Mouse (Mus musculus): ENCODE measurements at regions not wholly inside any gene's neighbourhood (a gene's known extent, or its start where the extent isn't known, plus 50 kb on each side); places are given as distances from the start of the nearest gene placed in this dataset.

DNA sequence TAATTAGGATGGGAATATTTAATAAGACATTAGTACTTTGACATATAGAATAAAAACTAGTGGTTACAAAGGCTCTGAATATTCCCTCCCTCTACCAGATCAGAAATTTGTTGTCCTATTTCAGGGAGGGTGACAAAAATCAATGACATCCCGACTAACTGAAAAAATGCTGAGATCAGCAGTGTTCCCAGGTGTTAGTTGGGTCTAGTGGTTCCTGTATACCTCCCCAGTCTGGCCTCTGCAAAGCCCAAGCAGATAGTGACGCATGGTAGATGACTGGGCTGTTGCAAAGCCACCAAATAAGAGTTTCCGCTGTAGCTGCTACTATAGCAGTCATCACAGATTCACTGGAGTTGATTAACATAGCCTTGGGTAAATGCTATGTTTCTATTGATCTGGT, 59.9 kb upstream of the Gm4791 start:
- DNase-seq (ENCODE audit: extremely low read depth, insufficient read length, low spot score) = no peak

DNA sequence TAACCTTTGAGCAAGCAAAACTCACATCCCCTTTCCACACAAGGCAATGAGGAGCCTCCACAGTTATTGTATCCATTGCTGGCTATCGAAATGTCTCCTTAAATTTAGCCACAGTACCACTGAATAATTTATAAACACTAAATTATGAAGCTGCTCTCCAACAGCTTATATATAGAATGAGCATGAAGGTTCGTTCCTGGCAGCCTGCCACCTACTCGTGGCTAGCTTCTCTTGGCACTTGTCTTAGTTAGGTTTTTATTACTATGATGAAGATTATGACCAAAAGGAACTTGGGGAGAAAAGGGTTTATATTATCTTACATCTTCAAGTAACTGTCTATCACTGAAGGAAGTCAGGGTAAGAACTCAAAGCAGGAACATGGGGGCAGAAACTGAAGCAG, 72.9 kb upstream of the Gm4791 start:
- DNase-seq (ENCODE audit: extremely low read depth, insufficient read length, low spot score) = no peak

DNA sequence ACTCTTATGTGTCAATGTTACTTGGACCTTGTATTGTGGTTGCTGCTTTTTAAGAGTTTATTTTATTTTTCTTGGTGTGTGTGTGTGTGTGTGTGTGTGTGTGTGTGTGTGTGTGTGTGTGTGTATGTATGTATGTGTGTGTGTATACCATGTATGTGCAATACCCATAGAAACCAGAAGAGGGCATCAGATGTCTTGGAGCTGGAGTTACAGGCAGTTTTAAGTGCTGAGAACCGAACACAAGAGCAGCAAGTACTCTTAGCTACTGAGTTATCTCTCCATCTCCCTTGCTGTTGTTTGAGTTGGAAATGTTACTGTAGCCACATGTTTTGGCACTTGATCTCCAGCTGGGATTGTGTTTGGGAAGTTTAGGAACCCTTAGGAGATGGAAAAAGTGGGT, 78.5 kb upstream of the Gm4791 start:
- no peak for DNase-seq (ENCODE audit: extremely low read depth, insufficient read length, low spot score)

DNA sequence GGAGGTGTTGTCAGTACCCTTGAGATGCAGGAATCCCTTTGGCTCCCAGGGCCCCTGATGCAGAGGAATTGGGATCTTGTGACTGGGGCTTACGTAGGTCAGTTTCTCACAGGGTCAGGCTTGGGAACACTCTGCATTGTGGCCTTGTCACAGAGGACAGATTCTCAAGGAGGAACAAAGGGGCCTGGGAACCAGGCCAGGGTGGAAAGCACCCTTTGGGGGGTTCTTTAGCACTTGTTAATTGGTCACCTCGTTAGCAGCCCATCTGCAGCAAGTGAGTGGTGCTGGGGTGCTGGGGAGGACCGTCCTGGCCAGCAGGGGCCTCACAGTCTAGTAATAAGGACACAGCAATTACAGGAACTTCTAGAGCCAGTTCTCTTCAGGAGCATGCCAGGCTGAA, 85.3 kb upstream of the Gm4791 start:
- no peak for DNase-seq (ENCODE audit: extremely low read depth, insufficient read length, low spot score)

DNA sequence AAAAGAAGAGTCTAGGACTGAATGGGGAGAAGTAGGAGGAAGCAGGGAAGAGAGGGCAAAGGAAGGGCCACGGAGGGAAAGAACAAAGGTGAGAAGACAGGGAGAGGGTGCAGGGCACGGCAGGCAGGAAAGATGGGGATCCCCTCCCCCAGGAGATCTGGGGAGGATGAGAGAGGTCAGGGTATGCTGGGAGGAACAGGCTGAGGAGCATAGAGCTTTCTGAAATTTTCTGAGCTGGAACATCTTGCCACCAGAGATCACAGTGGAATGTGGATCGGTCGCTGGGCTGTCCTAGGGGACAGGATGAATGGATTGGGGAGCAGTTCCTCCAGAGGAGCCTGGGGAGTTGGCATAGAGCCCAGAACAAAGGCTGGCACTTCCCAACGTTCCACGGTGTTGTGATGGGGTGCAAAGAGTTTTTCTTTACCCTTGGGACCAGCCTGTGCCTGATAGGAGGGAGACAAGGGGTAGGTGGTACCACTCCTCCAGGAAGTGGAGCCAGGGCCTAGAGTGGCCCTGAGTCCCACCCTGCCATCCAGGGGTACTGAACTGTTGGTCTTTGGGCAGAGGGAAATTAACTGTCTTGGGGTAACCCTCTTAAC, 89.0 kb upstream of the Gm4791 start:
- no peak for DNase-seq (ENCODE audit: extremely low read depth, insufficient read length, low spot score)

DNA sequence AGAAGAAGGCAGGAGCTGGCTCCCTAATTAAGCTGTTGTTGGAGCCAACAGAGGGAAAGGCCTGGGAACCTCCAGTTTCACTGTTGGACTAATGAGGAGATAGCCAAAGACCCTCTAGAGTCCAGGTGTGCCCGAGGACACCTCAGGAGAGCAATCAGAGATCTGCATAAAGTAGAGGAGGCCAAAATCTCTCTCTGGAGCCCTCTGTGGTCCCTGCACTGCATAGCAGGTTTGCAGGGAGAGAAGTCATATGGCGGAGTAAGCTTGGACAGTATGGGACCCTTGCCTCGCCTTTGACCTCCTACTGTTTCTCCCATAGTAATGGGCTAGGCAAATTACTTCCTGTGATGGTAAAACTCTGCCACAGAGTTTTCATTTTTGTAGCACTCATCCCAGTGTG, 93.5 kb upstream of the Gm4791 start:
- DNase-seq (ENCODE audit: extremely low read depth, insufficient read length, low spot score) = no peak

DNA sequence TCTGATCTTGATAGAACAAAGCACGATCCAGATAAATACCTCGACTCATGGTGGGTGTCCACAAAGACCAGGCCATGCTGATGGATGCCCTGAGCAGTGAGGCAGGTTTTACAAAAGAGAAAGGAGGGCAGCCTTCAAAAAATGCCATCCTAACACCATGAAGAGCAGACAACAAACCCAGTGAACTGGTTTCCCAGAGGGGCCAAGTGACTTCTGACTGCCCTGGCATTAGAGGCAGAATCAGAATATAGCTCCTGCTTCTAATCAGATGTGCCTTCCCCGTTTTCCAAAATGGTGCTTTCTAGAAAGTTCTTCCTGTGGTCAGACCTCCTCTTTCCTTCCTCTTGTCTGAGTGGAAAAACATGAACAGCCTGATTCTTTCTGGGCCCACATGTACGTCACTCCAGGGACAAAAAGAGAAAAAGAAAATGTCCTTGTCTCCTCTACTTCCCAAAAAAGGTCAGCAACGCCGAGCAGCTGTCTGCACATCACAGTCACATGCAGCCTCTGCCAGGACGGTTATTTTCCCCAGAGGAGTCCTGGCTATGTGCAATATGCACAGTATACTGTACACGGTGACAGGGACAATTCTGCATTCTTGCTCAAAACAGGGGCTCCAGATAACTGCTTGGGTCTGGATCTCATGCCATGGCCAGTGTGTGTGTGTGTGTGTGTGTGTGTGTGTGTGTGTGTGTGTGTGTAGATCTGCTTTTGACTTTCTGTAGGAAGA, 94.9 kb upstream of the Gm4791 start:
- no peak for DNase-seq (ENCODE audit: extremely low read depth, insufficient read length, low spot score)

DNA sequence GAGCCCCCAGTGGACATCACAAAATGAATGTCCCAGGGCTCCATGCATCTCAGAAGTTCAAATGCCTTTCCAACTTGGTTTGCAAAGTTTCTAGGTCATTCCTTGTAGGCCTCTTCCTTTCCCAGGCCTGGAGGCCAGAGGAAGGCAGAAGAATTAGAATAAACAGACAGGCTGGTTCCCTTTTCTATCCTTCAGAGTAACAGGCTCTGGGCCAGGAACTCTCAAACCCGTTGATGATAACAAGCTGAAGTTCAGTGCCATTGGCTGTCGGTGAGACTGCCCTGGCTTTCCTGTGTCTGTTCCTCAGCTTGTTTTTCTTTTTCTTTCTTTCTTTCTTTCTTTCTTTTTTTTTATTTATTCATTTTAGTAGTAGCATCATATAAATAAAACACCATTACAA, 99.3 kb upstream of the Gm4791 start:
- no peak for DNase-seq (ENCODE audit: extremely low read depth, insufficient read length, low spot score)

DNA sequence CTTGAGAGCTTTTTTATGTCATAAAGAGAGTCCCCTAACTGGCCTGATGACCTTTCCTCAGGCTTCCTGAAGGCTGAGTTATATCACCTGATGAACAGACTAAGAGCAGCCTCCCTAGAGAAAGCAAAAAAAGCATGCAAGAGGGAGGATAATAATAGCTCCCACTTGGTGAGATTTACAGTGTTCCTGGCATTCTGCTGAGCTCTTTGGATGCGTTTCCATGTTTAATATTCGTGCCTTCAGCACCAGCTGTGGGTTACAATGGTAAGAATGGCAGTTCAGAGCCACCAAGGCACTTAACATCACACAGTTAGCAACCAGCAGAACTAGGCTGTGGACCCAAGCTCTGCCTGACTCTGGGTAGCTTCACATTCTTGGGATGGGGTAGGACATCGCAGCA, 100.4 kb upstream of the Gm4791 start:
- DNase-seq (ENCODE audit: extremely low read depth, insufficient read length, low spot score) = no peak

DNA sequence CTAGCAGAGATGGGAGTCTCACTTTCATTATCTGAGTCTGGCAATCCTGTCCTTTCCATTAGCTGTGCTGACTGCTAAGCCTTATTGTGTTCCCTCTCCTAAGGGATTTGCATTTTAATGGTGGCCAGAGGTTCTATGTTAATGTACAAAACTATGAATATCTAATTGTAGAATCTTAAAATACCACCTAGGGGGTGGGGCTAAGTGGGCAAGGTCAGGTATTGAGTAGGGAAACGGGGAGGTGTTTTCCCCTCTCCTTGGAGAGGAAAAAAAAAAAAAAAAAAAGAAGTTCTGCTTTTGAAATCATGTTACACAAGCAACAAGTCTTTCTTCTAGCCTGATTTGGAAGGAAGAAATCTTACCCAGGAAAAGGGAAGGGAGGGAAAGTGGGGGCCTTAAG, 106.7 kb upstream of the Gm4791 start:
- no peak for DNase-seq (ENCODE audit: extremely low read depth, insufficient read length, low spot score)

DNA sequence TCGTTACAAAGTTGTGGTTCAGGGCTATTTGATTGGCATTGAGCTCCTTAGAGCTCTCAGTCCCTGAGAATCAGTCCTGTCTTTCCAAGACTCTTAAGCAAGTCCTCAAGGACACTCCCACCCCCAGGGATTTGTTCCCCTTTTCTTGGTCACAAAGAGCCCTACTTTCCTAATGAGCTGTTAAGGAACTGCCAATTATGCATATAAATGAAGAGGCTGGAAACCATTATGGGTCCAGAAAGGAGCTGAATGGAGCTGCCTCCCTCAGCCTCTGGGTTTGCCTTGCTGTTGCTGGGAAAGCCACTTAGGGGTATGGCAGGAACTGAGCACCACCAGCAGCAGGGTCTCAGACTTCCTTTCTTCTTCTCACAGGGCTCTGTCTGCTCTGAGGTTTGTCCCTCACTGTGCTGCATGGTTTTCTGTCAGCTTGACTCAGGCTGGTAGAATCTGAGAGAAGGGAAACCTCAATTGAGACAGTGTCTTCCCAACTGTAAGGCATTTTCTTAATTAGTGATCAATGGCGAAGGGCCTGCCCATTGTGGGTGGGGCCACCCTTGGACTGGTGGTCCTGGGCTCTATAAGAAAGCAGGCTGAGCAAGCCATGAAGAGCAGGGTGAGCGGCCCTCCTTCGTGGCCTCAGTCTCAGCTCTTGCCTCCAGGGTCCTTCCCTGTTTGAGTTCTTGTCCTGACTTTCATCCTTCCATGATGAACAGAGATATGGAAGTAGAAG, 108.4 kb upstream of the Gm4791 start:
- DNase-seq (ENCODE audit: extremely low read depth, insufficient read length, low spot score) = no peak

DNA sequence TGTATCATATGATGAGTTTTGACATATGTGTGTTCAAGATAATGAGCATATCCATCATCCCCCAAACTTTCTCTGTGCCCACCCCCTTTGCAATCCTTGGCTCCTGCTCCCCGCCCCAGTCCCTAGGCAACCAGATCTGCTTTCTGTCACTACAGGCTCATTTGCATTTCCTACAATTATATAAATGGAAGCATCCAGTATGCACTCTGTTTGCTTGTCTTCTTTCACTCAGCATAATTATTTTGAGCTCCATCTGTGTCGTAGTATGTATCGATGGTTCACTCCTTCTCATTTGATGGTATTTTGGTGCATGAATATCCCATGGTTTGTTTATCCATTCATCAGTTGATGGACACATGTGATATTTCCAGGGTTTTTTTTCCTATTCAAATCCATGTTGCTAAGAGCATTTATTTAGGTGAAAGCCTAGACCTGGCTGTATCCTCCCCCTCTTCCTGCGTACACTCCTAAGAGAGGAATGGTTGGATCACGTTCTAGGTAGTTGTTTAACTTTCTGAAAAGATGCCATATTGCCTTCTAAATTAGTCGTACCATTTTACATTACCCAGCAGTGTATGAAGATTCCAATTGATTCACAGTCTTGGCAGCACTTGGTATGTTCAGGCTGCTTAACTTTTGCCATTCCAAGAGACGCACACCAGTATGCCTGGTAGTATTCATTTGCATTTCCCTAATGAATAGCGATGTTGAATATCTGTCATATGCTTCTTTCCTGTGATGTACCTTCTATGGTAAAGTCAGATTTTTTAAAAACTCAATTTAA, 127.1 kb upstream of the Gm4791 start:
- no peak for DNase-seq (ENCODE audit: extremely low read depth, insufficient read length, low spot score)

DNA sequence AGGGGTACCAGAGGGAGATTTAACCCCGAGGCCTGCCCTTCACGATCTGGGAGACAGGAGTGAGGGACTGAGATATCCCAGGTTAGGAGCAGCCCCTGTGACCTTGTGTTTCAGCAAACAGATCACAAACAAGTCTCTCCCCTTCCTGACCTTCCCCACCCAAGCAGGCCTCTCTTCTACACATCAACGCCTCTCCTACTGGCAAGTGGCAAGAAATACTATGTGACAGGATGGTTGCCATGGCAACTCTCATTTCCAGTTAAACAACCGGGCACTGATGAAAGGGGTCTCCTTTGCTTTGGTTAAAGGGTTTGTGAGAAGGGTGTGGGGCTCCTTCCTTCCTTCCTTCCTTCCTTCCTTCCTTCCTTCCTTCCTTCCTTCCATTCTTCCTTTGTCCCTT, 134.6 kb upstream of the Gm4791 start:
- no peak for DNase-seq (ENCODE audit: extremely low read depth, insufficient read length, low spot score)

DNA sequence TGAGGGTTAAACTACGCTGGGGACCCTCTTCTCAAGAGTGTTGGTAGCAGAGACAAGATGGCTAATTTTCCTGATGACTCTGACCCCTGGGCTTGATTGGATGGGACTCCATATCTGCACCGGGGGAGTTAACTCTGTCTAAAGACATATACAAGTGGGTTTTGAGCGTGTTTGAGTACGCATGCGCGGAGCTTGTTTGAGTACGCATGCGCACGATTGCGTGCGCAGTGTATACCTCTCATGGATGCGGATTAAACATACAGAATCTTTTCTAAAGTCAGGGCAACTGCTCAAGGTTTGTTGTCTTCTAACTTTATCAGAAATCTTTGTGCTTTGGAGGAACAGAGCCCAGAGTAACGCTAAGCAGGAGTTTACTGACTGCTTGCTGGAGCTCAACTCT, 146.8 kb upstream of the Gm4791 start:
- no peak for DNase-seq (ENCODE audit: extremely low read depth, insufficient read length, low spot score)

DNA sequence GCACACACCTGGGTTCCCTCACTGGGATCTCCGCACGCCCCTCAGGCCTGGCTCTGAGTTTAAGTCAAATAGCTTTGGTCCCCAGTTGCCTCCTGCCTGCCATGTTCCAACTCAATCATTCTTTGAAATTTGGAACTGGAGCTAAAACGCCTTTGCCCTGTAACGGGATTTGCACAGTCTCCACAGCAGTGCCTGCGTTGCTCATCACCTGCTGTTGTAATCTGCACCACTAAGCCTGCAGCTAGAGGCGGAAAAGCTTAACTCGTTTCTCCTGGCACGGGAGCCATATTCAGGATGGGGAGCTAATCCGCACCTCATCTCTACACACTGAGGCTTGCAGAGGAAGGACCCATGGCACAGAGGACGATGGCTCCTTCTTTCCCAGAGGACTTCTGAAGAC, 147.2 kb upstream of the Gm4791 start:
- no peak for DNase-seq (ENCODE audit: extremely low read depth, insufficient read length, low spot score)

DNA sequence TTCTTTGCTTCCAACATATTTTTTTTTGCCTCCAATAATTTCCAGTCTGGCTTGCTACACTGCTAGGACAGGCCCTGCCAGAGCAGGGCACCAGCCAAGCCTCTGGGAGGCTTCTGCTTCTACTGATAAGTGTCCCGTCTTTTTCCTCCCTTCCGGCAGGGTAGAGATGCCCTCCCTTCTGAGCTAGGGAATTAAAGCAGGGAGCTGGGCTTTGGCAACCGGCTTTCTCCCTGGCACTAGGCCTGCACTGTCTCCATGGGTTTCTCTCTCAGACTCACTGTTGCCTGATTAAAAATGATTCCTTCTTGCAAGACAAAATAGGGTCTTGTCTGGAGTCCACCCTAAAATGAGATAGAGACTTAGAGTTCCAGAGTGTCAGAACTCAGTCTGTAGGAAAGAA, 153.3 kb upstream of the Gm4791 start:
- DNase-seq (ENCODE audit: extremely low read depth, insufficient read length, low spot score) = no peak

DNA sequence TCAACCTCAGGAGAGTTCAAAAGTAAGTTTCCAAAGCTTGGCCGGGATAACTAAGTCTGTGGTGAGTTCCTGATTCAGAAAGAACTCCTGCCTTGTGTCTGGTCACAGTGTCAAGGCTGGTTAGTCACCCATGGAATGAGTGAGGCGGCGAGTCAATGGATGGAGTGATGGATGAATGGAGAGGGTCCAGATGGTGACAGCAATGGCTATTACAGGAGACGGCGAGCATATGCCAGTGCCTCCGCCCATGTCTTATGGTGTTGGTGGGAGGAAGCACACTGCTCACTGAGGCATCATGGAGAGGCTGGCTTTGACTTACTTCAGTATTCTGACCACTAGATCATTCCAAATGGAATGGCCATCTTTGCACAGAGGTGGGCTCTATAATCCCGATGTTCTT, 154.8 kb upstream of the Gm4791 start:
- DNase-seq (ENCODE audit: extremely low read depth, insufficient read length, low spot score) = no peak

DNA sequence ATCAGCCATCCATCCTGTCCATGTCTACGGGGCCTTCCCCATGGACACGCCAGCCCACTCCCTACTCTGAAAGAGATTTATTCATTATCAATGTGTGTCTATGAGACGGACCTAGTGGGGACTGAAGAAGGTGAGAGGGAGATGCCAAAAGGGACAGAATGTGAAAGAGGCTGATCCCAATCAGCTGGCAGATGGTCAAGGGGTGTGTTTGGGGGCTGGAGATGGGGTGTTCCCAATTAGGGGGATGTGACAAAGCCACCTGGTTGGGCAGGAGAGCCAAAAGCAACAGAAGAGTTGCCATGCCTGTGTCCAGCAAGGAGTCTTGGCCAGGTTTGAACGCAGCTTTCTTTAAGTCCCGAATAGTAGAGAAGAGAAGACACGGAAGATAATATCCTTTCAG, 157.0 kb upstream of the Gm4791 start:
- DNase-seq (ENCODE audit: extremely low read depth, insufficient read length, low spot score) = no peak

DNA sequence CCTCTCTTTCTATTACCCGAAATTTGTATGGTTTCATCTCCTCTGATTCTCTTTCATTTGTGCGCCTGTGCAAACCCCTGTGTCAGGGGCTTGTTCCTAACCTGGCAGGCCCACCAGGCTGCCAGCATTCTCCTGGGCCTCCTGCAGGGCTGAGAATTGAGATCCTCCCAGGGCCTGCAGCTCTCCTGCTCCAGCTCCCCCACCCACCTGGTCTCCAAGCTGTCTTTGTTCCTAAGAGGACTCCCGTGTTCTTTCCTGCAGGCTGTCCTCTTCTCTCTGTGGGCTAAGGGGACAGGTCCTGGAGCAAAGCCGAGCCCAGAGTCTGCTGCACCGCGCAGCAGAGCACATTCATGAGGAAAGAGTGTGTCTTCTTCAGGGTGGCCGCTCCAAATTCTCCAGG, 163.3 kb upstream of the Gm4791 start:
- no peak for DNase-seq (ENCODE audit: extremely low read depth, insufficient read length, low spot score)

DNA sequence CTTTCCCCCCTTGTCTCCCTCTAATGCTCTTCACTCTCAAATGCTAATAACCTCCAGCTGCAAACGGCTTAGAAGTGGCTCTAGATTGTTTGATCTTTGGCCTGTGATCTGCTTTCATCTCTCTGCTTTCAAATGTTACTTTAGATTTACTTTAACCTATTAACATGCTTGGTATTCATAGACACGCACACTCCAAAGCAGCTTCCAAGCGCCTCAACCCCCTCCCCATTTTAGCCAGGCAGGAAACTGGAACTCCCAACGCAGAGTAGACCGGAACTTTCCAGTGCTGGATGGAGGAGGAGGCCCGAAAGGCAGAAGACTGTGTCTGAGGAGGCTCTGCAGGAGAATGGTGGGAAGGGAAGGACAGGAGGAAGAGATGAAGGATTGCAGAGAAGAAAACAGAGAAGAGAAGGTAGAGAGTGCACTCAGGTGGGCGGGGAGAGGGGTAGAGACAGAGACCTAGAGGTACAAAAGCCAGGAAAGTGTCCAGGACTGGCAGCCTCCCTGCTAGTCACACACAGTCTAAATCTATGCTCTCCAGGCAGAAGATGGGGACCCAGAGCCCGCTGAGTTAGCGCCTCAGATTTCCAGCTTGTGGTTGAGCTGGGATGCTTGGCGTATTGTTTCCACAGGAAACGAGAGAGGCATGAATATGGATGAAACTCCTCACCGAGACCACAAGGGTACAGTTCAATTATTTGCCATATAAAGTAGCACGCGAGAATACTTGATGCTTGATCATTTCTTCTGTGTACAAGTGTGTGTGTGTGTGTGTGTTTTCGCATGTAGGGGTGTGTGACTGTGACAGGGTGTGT, 167.6 kb upstream of the Gm4791 start:
- no peak for DNase-seq (ENCODE audit: extremely low read depth, insufficient read length, low spot score)

DNA sequence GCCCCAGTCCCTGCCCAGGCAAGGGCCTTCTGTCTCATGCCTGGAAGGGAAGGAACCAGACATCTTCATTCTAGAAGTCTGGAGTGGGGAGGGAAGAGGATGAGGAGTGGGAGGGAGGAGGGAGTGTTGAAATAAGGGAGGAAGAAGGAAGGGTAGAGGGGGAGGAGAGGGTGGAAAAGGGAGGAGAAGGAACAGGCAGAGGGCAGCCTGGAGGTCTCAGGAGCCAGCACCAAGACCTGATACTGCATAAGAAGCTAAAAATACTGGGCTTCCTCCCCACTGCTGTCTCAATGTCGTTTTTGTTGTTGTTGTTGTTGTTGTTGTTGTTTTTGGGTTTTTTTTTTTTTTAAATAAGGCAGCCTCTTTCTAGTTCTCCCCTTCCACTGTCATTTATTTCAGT, 168.2 kb upstream of the Gm4791 start:
- DNase-seq (ENCODE audit: extremely low read depth, insufficient read length, low spot score) = no peak

Measured in 3134 (cell line).